Comparison of ENCODE assay signal across 17 mouse cellular contexts in the genomic region with DNA sequence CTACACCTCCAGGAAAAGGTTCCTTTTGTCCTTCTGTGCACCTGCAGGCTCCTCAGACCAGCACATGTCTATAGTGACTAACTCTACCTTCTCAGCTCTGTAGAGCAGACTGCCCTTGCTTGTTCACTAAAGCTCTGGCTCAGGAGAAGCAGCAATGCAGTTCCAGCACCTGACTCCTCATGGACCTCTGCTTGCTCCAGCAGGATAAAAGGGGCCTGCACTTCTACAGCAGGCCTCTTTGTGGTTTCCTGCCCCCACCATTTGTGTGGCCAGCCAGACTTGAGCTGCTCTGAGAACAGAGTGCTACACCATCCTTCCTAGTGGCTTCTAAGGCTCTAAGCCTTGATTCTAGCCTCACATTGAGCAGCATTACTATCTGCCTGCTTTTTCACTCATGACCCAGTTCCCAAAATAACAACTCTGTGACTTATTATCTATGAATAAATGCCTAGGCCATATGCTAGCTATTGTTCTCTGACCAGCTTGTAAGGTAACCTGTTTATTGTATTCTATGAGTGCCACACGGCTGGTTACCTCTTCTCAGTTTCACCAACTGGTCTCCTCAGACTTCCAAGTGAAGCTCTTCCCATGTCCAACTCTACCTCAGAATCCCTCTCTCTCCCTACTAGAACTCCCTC. TPM values are rescaled to one million over a fixed set of nuclear protein-coding genes. Genes with fewer than 3 reads are reported as not detected.
DNase-seq lines count a peak whose midpoint lies in the region; ATAC-seq lines count a peak whose summit lies in the region.
"Had no signal": no experiment of that assay in that cellular context is flagged by ENCODE, and none has a peak within 500 bp of the region (broad histone marks: within the 10 kb centered on the region; RNA-seq: fewer than 3 reads in every experiment).

No protein-coding gene starts in this region.

- H3K4me3 ChIP-seq in heart, embryonic 15.5 days, result no peak overlapping the region
- H3K4me3 ChIP-seq in heart, embryonic 12.5 days, result no peak overlapping the region
- H3K4me3 ChIP-seq: hindbrain, embryonic 15.5 days; intestine, embryonic 15.5 days; limb, embryonic 10.5 days; midbrain, embryonic 12.5 days; neural tube, embryonic 12.5 days had no signal

- H3K4me1 ChIP-seq in heart, embryonic 15.5 days (replicated peaks), result peaks cover 6% of the 10 kb centered on the region
- H3K4me1 ChIP-seq in heart, embryonic 12.5 days (replicated peaks), result peaks cover 11% of the 10 kb centered on the region
- H3K4me1 ChIP-seq: hindbrain, embryonic 15.5 days; intestine, embryonic 15.5 days; limb, embryonic 10.5 days; midbrain, embryonic 12.5 days; neural tube, embryonic 12.5 days had no signal

- no peaks in the 10 kb centered on the region for H3K27me3 ChIP-seq in heart, embryonic 15.5 days
- no peaks in the 10 kb centered on the region for H3K27me3 ChIP-seq in heart, embryonic 12.5 days (replicated peaks)
- H3K27me3 ChIP-seq: hindbrain, embryonic 15.5 days; intestine, embryonic 15.5 days; midbrain, embryonic 12.5 days; neural tube, embryonic 12.5 days had no signal

- no peak for ATAC-seq in heart, embryonic 15.5 days (replicated peaks; ENCODE audit: insufficient number of reproducible peaks, insufficient read depth, low FRiP score, low read depth)
- ATAC-seq in heart, embryonic 12.5 days (ENCODE audit: insufficient number of reproducible peaks, low FRiP score), result no peak
- ATAC-seq in megakaryocyte, adult 5-6 weeks (ENCODE audit: poor library complexity, severe bottlenecking), result 0 out of 2 replicates have a peak, but pooled peaks have one; percentile 12
- ATAC-seq: intestine, embryonic 15.5 days had no signal

- H3K36me3 ChIP-seq in heart, embryonic 15.5 days, result no peaks in the 10 kb centered on the region
- no peaks in the 10 kb centered on the region for H3K36me3 ChIP-seq in heart, embryonic 12.5 days
- H3K36me3 ChIP-seq: hindbrain, embryonic 15.5 days; intestine, embryonic 15.5 days; limb, embryonic 10.5 days; midbrain, embryonic 12.5 days; neural tube, embryonic 12.5 days had no signal

- H3K27ac ChIP-seq in heart, embryonic 15.5 days, result peak overlapping the region; percentile 21
- no peak overlapping the region for H3K27ac ChIP-seq in heart, embryonic 12.5 days (ENCODE audit: poor library complexity, severe bottlenecking)
- H3K27ac ChIP-seq: hindbrain, embryonic 15.5 days; intestine, embryonic 15.5 days; limb, embryonic 10.5 days; midbrain, embryonic 12.5 days; neural tube, embryonic 12.5 days; stomach, postnatal 0 days had no signal

- WGBS in heart, embryonic 15.5 days, result 57% methylated on average over 1 of the region's 1 CpGs
- 70% methylated on average over 1 of the region's 1 CpGs for WGBS in heart, embryonic 12.5 days

- no peaks in the 10 kb centered on the region for H3K9me3 ChIP-seq in heart, embryonic 15.5 days (replicated peaks)
- H3K9me3 ChIP-seq in heart, embryonic 12.5 days (replicated peaks), result no peaks in the 10 kb centered on the region
- H3K9me3 ChIP-seq: hindbrain, embryonic 15.5 days; intestine, embryonic 15.5 days; limb, embryonic 10.5 days; midbrain, embryonic 12.5 days; neural tube, embryonic 12.5 days had no signal

- no peak overlapping the region for H3K4me2 ChIP-seq in heart, embryonic 15.5 days
- no peak overlapping the region for H3K4me2 ChIP-seq in heart, embryonic 12.5 days
- H3K4me2 ChIP-seq: hindbrain, embryonic 15.5 days; intestine, embryonic 15.5 days; midbrain, embryonic 12.5 days; neural tube, embryonic 12.5 days had no signal

- DNase-seq in cerebellum, adult 18-20 months, result peak; percentile 38 to 42
- no peak for DNase-seq in cerebellum, postnatal 10 days
- peak; percentile 48 for DNase-seq in A20 (ENCODE audit: low read depth, low spot score)
- no peak for DNase-seq in right cerebral cortex, postnatal 36 days (ENCODE audit: low spot score in 2 of 2)
- DNase-seq in Muller cell, postnatal 12 days (ENCODE audit: inconsistent ontology term), result no peak
- DNase-seq: kidney, postnatal 36 days; lung, adult 18-20 months; thymus, postnatal 14 days had no signal

- H3K9ac ChIP-seq in heart, embryonic 15.5 days, result no peak overlapping the region
- no peak overlapping the region for H3K9ac ChIP-seq in heart, embryonic 12.5 days
- H3K9ac ChIP-seq: hindbrain, embryonic 15.5 days; intestine, embryonic 15.5 days; midbrain, embryonic 12.5 days; neural tube, embryonic 12.5 days had no signal

RNA-seq across cellular contexts. Expression of gene Nab1, which starts 11.4 kb away (rescaled TPM):
- 23.6 and 25.1 TPM in 2 replicates for polyA plus RNA-seq in heart, embryonic 15.5 days (2015; fragmentation: Nextera tagmentation; extraction: Ambion mirVana)
- 29.3 and 32.7 TPM in 2 replicates for polyA plus RNA-seq in heart, embryonic 12.5 days (2016; fragmentation: Nextera tagmentation; extraction: Ambion mirVana)
- total RNA-seq in megakaryocyte, adult 5-6 weeks (2015), result 72.0 and 80.2 TPM in 2 replicates
- 63.0 and 65.6 TPM in 2 replicates for total RNA-seq in megakaryocyte, adult 5-6 weeks (2017)

Comparison
In these comparisons a context has a peak if more than half of its experiments do, and no peak if none do; other contexts are left out.
1. DNase-seq: peak in cerebellum, adult 18-20 months (2 of 2) and A20 (single experiment); none in cerebellum, postnatal 10 days (0 of 2), right cerebral cortex, postnatal 36 days (0 of 2) and Muller cell, postnatal 12 days (single experiment).